Mouse (Mus musculus) cerebellum, adult 9-10 months (tissue): ENCODE results near the gene Dda1.
"Not testable (repeated sequence)": the region's sequence is repeated elsewhere in the genome, so short reads cannot be mapped to it uniquely, and the experiment has no call there.

Experiments used
- DNase-seq: peaks from one replicate; pipeline ENCODE4 v3.0.0; 2022

Gene Dda1

DNA sequence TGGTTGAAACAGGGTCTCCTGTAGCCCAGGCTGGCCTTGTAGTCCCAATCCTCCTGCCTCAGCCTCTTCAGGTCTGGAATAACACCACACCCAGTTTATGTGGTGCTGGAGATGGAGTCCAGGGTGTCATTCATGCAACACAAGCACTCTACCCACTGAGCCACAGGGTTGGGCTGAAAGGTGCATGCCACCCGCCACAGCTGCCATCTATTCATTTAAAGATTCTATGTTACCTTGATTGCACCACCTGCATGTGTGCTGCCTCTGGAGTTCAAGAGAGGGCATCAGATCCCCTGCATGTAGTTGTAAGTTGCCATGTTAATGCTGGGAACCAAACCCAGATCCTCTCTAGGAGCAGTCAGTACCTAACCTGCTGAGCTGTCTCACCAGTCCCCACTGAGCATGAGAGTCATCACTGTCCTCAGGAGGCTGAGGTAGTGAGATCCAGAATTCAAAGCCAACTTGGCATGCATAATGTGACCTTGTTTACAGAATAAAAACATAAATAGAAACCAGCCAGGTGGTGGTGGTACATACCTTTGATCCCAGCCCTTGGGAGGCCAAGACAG, 28.2 kb downstream of the Dda1 start:
- peak; percentile 77 for DNase-seq

DNA sequence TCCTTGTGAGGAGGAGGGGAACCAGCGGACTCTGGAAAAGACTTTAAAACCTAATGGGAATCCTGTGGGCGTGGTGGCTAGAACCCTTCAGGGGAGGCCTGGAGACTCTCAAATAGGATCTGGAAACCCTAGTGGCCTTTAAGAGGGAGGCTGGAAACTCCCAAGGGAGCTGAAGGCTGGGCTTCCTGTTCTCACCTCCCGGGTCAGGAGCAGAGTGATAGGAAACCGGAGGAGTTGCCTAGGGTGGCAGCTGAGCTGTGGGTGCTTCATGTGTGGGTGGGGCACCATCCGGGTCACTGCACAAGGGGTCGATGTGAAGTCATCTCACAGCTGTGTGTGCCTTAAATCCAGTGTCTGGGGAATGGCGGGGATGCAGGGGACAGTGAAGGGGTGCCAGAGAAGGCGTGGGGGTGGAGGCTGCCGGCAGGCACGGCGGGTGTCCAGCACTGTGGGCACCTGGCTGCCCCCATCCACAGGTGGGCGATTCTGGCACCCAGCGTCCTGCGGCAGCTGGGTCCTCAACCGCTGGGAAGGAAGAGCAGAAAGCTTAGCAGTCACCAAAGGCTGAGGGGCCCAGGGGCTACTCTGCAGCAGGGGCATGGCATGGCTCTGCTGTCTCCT, 29.0 kb downstream of the Dda1 start:
- DNase-seq: no peak

DNA sequence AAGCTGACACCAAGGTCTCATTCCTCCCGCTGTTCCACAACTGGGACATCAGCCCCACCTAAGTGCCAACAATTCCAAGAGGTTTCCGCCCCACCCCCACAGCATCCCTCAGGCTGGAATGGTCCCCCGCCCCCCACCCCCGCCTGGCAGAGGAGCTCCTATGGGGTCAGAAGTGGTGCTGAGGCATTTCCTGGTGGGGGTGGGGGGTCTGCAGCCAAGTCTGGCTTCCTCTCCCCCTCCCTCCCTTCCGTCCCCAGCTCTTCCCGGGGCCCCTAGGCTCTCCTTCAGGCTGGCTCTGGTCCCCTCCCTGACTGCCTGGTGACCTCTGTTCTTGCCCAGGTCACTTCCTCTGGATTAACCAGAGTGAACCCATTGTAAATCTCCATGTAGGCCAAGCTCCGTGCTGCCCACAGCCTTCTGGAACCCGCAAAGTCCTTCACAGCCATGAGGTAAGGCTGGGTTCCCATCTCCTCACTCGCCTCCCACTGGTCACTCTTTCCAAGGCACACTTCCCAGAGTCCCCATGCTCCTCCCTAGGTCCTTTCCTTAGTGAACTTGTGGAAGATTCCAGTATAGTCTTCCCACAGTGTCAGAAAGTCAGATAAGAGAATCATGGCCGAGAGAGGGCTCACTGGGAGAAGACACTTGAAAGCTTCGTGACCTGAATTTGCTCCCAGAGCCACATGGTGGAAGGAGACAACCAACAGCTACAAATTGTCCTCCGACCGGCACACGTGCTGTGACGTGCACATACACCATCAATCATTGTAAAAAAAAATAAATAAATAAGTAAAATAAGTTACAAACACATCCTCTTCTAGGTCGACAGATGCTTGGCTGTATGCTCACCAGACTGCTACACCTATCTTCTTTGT, 30.1 kb downstream of the Dda1 start:
- DNase-seq: no peak

DNA sequence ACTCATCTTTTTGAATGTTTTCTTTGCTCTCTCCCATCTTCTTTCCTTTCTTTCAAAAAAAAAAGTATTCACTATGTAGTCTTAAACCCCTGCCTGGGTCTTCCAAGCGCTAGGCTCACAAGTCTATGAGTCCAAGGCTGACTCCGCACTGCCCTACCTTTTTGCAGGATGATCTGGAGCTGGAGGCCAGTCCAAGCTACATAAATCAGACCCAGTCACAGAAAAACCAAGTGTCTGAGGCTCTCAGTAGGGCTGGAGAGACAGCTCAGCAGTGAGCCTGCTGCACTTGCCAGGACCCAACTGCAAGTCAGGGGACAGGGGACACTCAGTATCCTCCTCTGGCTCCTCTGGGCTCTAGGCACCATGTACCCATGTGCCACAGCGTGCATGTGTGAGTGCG, 35.4 kb downstream of the Dda1 start:
- DNase-seq: no peak

DNA sequence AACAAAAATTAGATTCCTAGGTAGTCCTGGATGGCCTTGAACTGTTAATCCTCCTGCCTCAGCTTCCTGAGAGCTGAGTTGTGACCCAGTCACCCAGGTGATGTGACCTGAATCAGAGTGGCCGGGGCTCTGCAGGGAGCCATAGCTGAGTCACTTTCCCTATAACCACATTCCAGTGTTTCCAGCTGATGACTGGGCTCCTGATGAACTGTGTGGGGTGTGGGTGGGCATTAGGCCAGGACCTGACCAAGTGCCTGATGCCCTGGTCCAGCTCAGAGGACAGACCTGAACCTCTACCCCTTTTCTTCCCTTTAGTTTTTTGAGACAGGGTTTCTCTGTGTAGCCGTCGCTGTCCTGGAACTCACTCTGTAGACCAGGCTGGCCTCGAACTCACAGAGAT, 36.3 kb downstream of the Dda1 start:
- DNase-seq: no peak

DNA sequence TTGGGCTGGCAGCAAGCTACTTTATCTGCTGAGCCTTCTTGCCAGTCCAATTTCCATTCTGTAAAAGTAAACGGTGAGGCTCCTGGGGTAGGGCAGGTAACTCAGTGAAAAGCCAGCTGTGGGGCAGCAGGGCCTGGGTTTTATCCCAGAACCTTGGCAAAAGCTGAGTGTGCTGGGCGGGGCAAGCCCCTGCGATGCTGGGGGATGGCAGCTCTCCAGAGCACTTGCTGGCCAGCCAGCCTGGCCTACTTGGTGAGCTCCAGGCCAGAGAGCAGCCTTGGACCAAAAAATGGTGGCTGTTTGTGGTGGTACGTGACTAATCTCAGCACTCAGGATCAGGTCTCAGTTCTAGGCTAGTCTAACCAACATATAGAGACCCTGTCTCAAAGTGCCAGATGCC, 37.0 kb downstream of the Dda1 start:
- peak; percentile 75 for DNase-seq

DNA sequence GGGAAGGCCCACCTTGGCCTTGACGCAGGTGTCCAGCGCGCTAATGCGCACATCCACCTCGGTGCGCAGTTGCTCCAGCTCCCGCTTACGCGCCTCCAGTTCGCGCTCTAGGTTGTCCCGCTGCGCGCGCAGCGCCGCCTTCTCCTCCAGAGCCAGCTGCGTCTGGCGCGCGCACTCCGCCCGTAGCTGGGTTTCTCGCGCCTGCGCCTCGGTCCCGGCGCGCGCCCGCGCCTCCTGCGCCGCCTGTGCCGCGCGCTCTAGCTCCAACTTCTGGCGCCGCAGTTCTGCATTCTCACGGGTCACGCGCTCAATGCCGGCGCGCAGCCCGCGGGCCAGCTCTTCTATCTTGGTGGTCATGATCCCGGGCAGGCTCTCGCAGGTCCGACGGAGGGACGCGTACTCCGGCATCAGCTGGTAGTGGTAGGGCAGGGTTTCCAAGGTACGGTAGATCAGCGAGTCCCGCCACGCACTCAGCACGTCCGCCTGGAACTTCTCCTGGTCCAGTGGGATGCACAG, 38.6 kb downstream of the Dda1 start:
- DNase-seq: peak; percentile 85

DNA sequence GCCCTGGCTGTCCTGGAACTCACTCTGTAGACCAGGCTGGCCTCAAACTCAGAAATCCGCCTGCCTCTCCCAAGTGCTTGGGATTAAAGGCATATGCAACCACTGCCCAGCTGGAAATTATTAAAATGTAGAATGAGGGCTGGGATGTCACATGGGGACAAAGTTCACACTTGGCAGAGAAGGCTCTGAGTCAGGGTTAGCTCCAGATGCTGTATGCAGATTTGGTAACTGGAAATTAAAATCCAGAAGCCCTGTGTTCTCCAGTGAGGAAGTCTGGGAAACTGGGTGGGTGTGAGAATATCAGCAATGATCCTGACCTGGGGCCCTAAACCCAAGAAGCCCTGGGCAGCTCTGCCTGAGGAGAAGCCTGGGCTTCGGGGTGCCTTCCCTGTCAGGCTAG, 40.3 kb downstream of the Dda1 start:
- DNase-seq: no peak

DNA sequence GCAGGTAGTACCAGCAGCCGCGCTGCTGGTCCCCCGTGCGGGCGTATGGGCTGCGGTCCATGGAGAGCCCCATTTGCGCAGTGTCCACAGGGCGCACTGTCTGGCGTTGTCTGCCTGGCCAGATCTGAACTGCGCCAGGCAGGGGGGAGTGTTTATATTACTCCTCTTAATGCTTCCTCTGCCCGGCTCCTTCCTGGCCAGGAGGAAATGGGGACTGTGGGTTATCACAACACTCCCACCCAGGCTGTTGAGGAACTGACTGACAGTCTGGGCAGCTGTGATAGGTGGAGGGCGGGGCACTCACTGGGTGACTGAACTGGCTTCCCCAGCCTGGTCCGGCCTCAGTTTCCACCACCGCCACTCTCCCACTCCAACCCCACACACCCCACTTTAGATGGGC, 42.6 kb downstream of the Dda1 start, which contains the start of gene Plvap:
Gene Plvap (minus strand): TSS at position 109 of the 400 bp plus-strand sequence.
- no peak for DNase-seq

DNA sequence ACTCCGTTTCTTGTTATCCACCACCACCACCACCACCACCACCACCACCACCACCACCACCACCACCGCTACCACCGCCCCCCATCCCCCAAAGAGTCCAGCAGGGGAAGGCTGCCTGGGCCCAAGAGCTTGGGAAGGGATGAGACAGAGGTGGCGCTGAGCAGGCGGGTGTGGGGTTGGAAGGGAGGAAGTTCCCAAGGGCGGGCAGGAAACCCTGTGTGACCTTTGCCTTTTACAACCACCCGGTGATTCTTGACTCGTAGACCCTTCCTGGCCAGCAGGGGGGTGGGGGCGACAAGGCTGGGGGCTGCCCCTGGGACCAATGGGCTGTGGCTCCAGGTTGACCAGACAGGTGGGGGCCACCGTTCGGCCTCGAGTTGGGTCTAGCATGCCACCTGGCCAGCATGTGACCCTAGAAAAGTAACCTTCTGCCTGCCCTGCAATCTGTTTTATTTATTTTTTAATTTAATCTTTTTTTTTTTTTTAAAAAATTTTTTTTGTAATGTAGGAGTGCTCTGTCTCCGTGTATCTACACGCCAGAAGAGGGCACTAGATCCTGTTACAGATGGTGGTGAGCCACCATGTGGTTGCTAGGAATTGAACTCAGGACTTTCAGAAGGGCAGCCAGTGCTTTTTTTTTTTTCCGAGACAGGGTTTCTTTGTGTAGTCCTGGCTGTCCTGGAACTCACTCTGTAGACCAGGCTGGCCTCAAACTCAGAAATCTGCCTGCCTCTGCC, 44.2 kb downstream of the Dda1 start:
- DNase-seq: no peak

DNA sequence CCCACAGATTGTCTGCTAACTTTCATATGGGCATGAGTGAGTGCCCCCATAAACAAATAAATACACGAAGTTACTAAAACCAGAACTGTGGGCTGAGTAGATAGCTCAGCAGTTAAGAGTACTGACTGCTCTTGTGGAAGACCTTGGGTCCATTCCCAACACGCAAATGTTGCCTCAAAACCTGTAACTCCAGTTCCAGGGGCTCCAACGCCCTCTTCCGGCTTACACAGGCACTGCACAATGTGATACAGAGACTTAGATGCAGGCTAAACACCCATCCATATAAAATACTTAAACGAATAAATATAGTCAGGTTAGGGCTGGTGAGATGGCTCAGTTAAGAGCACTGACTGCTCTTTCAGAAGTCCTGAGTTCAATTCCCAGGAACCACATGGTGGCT, 46.0 kb downstream of the Dda1 start:
- DNase-seq: no peak

DNA sequence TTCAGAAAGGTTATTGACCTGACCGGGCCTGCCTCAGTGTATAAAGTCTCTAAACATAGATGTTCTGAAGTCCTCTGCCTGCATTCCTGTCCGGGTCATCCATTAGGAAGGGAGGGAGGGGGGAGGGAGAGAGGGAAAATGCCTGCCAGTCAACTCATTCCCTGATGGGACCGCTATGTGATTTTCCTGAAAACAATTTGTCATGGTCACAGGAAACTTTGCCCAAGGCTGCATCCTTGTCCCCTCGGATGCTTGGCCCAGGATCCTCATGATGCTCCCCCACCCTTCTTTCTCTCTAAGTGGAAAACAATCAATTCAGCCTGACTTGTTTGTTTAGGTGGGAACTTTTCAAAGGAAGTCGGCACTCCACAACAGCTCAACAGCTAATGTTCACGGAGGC, 47.8 kb downstream of the Dda1 start:
- no peak for DNase-seq

DNA sequence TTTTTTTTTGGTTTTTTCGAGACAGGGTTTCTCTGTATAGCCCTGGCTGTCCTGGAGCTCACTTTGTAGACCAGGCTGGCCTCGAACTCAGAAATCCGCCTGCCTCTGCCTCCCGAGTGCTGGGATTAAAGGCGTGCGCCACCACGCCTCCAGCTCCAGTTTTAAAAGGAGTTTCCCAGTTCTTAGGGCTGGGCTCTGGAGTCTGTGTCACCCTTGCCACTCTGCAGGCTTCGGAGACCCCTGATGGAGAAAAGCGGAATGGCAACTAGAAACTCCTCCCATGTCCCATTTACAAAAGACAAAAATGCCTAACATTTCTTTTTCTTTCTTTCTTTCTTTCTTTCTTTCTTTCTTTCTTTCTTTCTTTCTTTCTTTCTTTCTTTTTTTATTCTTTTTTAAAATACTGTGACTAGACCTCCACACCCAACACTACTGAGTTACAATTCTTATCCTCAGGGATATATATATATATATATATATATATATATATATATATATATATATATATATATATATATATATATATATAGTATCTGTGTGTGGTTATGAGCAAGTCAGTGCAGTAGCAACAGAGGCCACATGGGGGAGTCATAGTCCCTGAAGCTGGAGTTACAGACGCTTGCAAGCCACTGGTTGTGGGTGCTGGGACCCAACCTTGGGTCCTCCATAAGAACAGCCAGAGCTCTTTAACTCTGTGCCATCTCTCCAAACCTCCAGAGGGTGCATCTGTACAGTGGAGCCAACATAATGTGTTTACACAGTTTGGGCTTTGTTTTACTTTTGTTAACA, 50.2 kb downstream of the Dda1 start:
- not testable (repeated sequence) for DNase-seq

DNA sequence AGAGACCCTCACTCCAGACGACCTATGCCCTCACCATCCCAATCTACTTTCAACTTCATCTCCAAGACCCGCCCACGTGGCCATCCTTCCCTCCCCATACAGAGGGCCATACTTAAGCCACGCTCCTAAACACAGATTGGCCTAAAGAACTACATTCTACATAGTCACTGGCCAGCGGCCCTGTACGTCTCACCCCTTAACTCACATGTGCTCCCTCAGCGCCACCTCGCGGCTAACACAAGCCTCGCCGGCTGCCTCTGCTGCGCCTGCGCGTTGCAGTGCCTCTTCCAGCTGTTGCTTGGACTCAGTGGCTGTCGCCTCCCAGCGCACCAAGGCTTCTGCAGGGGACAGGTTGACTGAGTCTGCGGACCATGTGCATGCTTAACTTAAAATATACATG, 52.6 kb downstream of the Dda1 start:
- DNase-seq: peak; percentile 91

DNA sequence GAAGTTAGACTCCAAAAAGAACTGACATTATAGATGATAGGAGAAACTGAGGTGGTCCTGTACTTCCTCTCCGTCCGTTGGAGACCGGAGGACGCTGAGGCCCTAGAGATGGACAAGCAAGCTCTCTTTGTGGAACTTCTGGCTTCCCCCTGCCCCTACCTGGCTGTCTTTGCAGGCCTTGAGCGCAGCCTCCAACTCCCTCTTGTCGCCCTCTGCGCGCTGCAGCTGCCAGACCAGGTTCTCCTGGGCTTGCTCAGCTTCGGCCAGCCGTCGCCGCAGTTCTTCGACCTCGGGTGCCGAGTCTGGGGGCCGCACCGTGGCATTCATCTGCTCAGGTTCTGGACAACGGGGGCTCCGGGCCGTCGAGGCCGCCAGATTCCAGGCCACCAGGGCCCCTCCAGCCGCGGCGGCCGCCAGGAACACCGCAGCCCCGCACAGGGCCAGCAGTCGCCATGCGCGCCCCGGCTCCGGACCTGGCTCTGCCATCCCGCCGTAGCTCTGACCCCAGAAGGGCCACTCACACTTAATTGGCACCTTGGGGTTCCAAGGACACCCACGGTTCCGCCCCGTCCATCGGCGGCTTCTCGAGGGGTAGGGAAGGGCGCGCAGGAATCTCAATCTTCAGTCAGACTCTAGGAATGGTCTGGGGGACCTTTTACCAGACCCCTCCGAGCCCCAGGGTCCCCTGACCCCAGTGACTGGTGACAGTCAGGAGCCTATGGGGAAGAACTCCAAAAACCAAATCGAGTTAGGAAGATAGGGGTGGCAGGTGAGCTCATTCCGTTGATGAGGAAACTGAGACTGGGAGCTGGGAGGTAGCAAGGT, 56.4 kb downstream of the Dda1 start, which contains the start of gene Ccdc194:
Gene Ccdc194 (minus strand): TSS at position 486 of the 825 bp plus-strand sequence.
- no peak for DNase-seq
